Comparison of ENCODE assay signal across 18 mouse cellular contexts in the genomic region with DNA sequence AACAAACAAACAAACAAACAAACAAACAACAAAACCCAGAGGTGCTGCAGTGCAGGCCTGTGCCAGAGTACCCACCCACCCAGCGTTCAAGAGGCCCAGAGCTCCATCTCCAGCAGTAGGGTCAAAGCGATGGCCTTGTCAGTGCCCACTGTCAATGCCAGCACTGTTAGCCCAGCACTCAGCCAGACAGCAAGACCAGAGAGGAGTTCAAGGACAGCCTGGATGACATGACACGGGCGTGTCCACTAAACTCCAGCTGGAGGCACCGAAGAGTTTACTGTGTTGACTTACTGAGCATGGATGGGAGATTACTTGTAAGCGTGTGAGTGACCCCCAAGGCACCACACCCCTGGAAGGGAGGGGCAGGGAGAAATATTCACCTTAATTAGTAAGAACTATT.
"Had no signal": no experiment of that assay in that cellular context is flagged by ENCODE, and none has a peak within 500 bp of the region (broad histone marks: within the 10 kb centered on the region; RNA-seq: fewer than 3 reads in every experiment).

No protein-coding gene starts in this region.

- H3K9ac ChIP-seq: liver, postnatal 0 days; lung, embryonic 15.5 days; midbrain, embryonic 13.5 days; midbrain, embryonic 15.5 days; neural tube, embryonic 12.5 days; stomach, embryonic 15.5 days had no signal

- ATAC-seq: liver, postnatal 0 days; lung, postnatal 0 days; midbrain, embryonic 13.5 days; midbrain, embryonic 15.5 days had no signal

- H3K4me2 ChIP-seq: lung, embryonic 15.5 days; midbrain, embryonic 11.5 days; midbrain, embryonic 13.5 days; midbrain, embryonic 15.5 days; neural tube, embryonic 12.5 days; stomach, embryonic 15.5 days had no signal

- H3K27me3 ChIP-seq: lung, embryonic 15.5 days; midbrain, embryonic 13.5 days; midbrain, embryonic 15.5 days; neural tube, embryonic 12.5 days; stomach, embryonic 15.5 days had no signal

- DNase-seq: liver, postnatal 0 days; lung, adult 2 months; lung, postnatal 14 days; lung, postnatal 36 days; right cerebral cortex, postnatal 14 days; thymus, adult 2 months; thymus, postnatal 25 days; thymus, postnatal 4 days had no signal

- H3K9me3 ChIP-seq: lung, embryonic 15.5 days; megakaryocyte, embryonic 14.5 days; midbrain, embryonic 13.5 days; midbrain, embryonic 15.5 days; neural tube, embryonic 12.5 days; stomach, embryonic 15.5 days had no signal

- H3K4me3 ChIP-seq: lung, embryonic 15.5 days; megakaryocyte, embryonic 14.5 days; midbrain, embryonic 13.5 days; midbrain, embryonic 15.5 days; neural tube, embryonic 12.5 days; stomach, embryonic 15.5 days had no signal

- H3K36me3 ChIP-seq: lung, embryonic 15.5 days; midbrain, embryonic 13.5 days; midbrain, embryonic 15.5 days; neural tube, embryonic 12.5 days; stomach, embryonic 15.5 days had no signal

- H3K27ac ChIP-seq: lung, embryonic 15.5 days; macrophage; midbrain, embryonic 13.5 days; midbrain, embryonic 15.5 days; neural tube, embryonic 12.5 days; stomach, embryonic 15.5 days; stomach, postnatal 0 days had no signal
